Mouse (Mus musculus): ENCODE data around the gene Shd. TPM values are rescaled to one million over a fixed set of nuclear protein-coding genes. Genes with fewer than 3 reads are reported as not detected.
"Not testable (repeated sequence)": the region's sequence is repeated elsewhere in the genome, so short reads cannot be mapped to it uniquely, and the experiment has no call there.

Gene Shd
- polyA plus RNA-seq (2012; rRNA removed) = 1.6 and 1.7 TPM in 2 replicates

DNA sequence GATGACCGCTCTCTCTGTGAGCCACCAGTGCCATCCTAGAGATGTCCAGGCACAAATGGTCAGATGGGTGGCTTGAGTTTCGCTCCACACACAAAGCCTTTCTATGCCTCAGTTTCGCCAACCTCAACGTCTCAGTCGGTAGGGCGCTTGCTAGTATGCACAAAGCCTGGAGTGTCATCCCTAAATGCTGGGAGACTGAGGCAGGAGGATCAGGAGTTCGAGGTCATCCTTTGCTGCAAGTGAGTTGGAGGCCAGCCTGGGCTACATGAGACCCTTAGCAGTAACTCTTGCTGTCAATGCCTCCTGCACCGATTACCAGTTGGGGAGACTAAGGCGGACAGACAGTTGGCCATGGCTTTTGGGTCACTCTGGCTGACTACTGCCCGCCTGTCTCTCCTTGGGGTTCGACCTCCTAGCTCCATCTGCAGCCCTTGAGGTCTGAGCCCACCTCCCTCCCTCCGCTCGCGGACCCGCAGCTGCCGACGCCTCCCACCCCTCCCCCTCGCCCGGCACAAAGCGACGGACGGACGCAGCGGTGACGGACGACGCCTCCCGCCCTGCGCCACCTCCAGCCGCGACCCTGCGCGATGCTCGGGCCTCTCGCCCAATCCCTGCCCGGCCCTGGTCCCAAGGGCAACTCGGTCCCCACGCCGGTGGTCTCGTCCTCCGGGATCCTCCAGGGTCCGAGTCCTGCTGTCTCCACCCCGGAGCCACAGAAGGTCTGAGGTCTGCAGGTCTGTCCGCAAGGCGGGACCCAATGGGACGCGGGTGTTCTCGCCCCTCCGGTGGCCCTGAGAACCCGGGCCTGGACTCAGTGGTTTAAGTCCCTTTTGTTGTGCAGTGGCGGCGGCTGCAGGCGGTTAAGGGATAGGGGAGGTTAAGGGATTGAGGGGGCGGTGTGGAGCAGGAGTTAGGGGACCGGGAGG, at the start of gene Shd:
Gene Shd, plus strand, starts transcription at position 502 of the 926 bp plus-strand sequence.
- DNase-seq (ENCODE audit: low read depth, low spot score) = no peak
- 11% methylated on average over 55 of the region's 55 CpGs for WGBS

DNA sequence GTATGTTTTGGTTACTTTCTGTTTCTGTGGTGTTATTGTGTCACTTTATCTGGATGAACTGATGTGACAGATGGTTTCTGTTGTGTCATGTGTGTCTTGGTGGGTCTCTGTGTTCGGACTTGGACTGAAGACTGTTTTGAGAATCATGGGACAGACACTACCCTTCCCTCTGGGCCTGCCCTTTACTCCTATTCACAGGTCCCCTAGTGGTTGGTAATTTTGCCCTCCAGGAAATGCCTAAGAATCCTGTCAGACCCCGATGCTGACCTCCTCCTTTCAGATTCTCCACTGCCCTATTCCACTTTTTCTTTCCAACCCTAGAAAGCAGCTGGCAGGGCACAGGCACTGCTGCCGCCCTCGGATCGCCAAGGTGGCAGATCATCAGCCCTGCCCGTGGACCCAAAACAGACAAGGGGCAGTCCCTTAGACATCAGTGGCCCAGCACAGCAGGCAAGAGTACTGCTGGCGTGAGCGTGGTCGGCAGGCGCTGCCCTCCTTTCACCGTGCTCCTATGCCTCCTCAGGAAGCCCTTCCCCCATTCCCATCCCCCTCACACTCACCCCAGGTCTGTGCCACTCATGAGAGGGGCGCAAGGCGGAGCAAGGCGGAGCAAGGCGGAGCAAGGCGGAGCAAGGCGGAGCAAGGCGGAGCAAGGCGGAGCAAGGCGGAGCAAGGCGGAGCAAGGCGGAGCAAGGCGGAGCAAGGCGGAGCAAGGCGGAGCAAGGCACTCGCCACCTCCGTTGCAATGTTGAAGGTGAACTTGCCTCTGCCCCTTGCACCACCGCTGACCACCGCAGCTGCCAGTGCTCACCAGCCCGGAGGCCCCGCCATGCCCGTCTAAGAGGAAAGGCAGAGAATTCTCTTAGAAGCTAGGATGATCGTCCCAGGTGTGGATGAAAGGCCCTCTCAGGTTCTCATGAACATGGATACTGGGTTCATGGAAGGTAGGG, 38.4 kb upstream of the Shd start:
- DNase-seq (ENCODE audit: low read depth, low spot score) = no peak
- under 1% methylated on average over 33 of the region's 33 CpGs for WGBS

DNA sequence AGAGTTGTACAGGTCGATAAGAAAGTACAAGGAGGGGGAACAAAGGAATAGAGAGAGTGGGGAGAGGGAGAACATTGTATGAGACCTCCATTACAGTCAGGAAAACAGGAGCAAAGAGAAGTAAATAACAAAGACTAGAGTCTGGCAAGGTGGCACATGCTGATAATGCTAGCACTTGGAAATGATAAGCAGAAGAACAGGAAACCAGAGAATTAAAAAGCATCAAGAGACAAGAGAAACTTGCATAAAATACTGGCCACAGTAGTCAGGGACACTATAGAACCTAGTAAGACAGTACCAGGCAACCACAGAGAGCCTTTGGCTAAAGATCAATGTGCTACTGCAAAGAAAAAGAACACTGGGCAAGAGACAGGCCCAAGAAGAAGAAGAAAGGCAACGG, 37.6 kb upstream of the Shd start:
- 54% methylated on average over 2 of the region's 2 CpGs for WGBS
- DNase-seq (ENCODE audit: low read depth, low spot score) = no peak

DNA sequence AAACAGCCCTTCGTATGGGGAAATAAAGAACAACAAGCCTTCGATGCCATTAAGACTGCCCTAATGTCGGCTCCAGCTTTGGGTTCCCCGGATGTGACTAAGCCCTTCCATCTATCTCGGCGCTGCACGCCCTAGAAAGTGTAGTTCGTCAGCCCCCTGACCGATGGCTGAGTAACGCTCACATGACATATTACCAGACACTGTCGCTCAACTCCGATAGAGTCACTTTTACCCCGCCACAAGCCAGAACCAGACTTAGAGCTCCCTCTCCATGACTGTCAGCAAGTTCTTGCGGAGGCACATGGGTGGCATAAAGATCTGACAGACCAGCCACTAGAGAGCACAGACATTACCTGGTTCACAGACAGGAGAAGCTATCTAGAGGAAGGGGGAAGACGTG, 37.1 kb upstream of the Shd start:
- DNase-seq (ENCODE audit: low read depth, low spot score) = no peak
- WGBS = 96% methylated on average over 15 of the region's 15 CpGs

DNA sequence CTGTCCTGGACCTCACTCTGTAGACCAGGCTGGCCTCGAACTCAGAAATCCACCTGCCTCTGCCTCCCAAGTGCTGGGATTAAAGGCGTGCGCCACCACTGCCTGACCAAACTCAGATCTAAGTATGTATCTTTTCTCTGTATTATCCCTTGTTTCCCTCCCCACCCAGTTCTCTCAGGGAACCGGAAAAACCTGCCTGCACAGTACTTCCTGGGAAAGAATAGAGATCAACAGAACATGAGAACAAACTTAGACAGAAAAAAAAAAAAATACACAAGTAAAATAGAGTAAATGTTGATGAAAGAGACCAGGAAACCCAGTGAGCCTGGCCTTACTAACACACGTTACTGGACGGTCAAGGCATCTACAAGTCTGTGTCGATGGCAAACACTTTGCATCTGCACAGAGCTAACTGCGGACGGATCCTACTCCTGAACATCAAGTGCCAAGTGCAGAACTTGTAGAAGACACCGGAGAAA, 25.8 kb upstream of the Shd start:
- 12% methylated on average over 10 of the region's 10 CpGs for WGBS
- peak; percentile 65 for DNase-seq (ENCODE audit: low read depth, low spot score)

DNA sequence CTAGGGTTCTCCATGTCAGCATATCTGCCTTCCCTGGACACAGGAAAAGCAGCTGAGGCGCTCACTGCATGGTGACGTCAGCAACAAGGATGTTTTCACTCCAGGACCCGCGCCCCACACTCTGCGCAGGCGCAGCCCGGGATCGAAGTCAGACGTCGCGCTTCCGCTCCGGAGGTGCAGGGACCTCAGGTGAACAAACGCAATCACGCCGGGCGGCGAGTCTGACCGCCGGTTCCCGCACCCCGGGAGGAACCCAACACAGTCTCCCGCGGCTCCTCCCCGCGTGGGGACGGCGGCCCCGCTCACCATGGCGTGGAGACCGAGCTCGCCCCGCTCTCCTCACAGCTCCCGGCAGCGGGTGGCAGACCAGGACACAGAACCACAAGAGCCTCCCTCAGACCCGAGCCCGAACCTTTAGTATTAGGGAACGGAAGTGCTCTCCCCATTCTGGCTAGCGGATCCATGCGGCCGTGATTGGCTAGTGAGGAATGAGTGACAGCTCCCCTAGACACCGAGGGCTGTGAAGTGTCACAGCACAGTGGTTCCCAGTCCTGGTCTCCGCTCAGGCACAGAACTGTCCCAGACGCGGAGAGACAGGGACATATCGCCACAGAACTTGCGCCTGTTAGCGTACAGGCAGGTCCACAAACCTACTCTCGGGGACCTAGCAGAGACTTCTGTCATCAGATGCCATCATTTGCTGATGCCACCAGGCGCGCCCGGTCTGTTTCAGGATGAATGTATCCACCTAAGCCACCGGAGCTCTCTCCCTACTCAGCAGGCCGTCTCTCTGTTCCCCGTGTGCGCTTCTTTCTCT, 25.2 kb upstream of the Shd start:
- under 1% methylated on average over 56 of the region's 56 CpGs for WGBS
- not testable (repeated sequence) for DNase-seq (ENCODE audit: low read depth, low spot score)

- WGBS = 10% methylated on average over 5 of the region's 5 CpGs
- no peak for DNase-seq (ENCODE audit: low read depth, low spot score)
Measured at GRCm38 (mm10) chr17:55945696-55946095, 24.6 kb upstream of the Shd start.

- DNase-seq (ENCODE audit: low read depth, low spot score) = no peak
- 86% methylated on average over 4 of the region's 4 CpGs for WGBS
Measured at GRCm38 (mm10) chr17:55948647-55949046, 21.6 kb upstream of the Shd start.

- WGBS = 85% methylated on average over 2 of the region's 2 CpGs
- no peak for DNase-seq (ENCODE audit: low read depth, low spot score)
Measured at GRCm38 (mm10) chr17:55949400-55949799, 20.9 kb upstream of the Shd start, which contains the start of gene Zfp119b. Gene Zfp119b (minus strand): TSS chr17:55949500.

- 74% methylated on average over 9 of the region's 9 CpGs for WGBS
- DNase-seq (ENCODE audit: low read depth, low spot score) = no peak
Measured at GRCm38 (mm10) chr17:55950601-55951000, 19.7 kb upstream of the Shd start.

- no peak for DNase-seq (ENCODE audit: low read depth, low spot score)
Measured at GRCm38 (mm10) chr17:55952041-55952440, 18.2 kb upstream of the Shd start.

DNA sequence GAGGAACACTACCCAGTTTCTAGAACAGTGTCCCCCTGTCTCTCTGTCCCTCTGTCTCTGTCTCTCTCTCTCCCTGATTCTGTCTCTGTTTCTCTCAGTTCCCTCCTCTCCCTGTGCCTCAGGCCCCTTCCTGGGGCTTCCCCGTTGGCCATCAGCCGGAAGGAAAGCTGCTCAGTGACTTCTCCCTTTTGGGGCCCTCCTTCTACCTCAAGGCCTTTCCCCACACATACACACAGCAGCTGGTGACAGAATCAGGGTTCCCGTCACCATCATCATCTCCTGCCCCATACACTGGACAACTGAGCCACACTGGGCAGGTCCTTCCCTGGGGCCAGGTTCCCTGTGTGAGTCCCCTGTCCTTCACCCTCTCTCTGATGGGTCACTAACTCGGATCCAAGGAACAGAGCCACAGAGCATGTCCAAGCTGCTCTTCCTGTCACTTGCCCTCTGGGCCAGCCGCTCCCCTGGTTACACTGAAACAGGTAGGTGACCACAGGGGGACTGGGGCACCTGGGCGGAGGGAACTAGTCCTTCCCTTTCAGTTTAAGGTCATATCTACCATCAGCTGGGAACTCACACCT, 17.7 kb upstream of the Shd start, which contains the start of gene Ebi3:
Gene Ebi3, plus strand, starts transcription at position 194 of the 581 bp plus-strand sequence.
- no peak for DNase-seq (ENCODE audit: low read depth, low spot score)
- 58% methylated on average over 6 of the region's 6 CpGs for WGBS

DNA sequence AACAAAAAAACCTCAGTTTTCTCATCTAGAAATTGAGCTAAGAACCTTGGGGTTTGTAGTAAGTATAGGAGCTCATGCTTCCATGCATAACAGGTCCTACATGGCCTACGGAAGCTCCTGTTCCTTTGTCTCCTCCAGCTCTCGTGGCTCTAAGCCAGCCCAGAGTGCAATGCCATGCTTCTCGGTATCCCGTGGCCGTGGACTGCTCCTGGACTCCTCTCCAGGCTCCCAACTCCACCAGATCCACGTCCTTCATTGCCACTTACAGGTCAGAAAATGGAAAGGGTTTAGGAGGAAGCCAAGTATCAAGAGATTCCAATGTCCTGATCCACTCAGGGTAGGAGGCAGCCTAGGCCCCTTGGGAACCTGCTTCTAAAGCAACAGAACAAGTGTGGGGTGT, 16.5 kb upstream of the Shd start:
- 78% methylated on average over 6 of the region's 6 CpGs for WGBS

GRCm38 (mm10) chr17:55954229-55954628, 16.0 kb upstream of the Shd start:
- 47% methylated on average over 16 of the region's 16 CpGs for WGBS
- no peak for DNase-seq (ENCODE audit: low read depth, low spot score)

More for the DNA sequence above, 16.5 kb upstream of the Shd start:
- no peak for DNase-seq (ENCODE audit: low read depth, low spot score)

GRCm38 (mm10) chr17:55956129-55956528, 14.1 kb upstream of the Shd start:
- DNase-seq (ENCODE audit: low read depth, low spot score) = peak; percentile 81
- WGBS = 15% methylated on average over 26 of the region's 26 CpGs

GRCm38 (mm10) chr17:55956591-55956990, 13.7 kb upstream of the Shd start:
- WGBS = 30% methylated on average over 6 of the region's 6 CpGs

DNA sequence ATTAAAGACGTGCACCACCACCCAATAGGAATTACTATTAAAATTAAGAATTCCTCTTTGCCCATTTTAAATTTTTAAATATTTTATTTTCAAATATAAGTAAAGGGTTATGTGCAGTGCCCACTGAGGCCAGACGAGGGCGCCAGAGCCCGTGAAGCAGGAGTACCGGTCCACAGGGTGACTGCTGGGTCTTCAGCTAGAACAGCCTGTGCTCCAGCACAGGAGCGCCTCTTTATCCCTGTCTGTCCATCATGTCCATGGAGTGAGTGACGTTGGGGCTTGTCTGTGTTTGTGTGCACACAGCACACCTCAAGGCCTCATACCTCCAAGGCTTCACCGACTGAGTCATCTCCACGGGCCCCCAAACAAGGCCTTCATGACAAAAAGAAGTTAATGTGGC, 13.1 kb upstream of the Shd start:
- WGBS = 14% methylated on average over 9 of the region's 9 CpGs
- no peak for DNase-seq (ENCODE audit: low read depth, low spot score)

More at GRCm38 (mm10) chr17:55956591-55956990, 13.7 kb upstream of the Shd start:
- DNase-seq (ENCODE audit: low read depth, low spot score) = no peak

DNA sequence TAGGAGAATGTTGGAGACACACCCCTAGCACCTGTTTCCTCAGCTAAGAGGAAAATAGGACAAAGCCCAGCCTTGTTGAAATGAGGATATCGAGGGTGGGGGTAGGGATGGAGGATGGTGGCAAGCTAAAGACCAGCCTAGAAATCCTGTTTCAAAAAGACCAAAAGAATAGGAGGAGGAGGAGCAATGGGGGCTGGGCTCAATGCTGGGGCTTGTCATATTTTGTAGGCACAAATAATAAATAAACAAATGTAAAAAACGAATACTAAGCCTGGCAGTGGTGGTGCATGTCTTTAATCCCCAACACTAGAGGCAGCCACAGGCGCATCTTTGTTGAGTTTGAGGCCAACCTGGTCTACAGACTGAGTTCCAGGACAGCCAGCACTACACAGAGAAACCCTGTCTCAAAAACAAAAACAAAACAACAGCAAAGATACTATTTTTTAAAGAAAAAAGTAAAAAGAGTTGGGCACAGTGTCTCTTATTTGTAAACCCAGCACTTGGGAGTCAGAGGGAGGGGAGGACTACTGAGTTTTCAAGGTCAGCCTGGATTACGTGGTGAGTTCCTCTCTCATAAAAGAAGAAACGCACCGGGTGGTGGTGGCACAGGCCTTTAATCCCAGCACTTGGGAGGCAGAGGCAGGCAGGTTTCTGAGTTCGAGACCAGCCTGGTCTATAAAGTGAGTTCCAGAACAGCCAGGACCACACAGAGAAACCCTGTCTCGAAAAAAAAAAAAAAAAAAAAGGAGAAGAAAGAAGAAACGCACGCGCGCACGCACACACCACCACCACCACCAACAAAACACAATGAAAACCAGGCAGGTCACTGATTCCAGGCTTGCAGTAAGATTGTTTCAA, 12.3 kb upstream of the Shd start:
- no peak for DNase-seq (ENCODE audit: low read depth, low spot score)
- 74% methylated on average over 13 of the region's 13 CpGs for WGBS

Data from large intestine, adult 2 months (tissue).